Mouse (Mus musculus) liver, postnatal 0 days (tissue): ENCODE measurements at regions not wholly inside any gene's neighbourhood (a gene's known extent, or its start where the extent isn't known, plus 50 kb on each side); places are given as distances from the start of the nearest gene placed in this dataset.

Source experiments
- ATAC-seq: fragments of 200-750 bp; cut with Nextera tagmentation; 2 replicates; pipeline ENCODE4 v1.8.0; 2017; ENCODE audit warnings: mild to moderate bottlenecking, moderate library complexity
- DNase-seq: peaks from one replicate; pipeline ENCODE4 v3.0.0-alpha.2; 2016
- H3K27ac ChIP-seq: fragments of 300-500 bp; sonication (generic); 2 replicates; pipeline ENCODE4 v1.5.1; 2014; ENCODE audit warnings: antibody characterized with exemption, moderate library complexity, mild to moderate bottlenecking, low read depth
- H3K27me3 ChIP-seq: fragments of 300-500 bp; sonication (generic); 2 replicates; pipeline ENCODE4 v1.6.1; 2014; ENCODE audit warnings: low read length, control low read depth, mixed read lengths; ENCODE audit not compliant: insufficient read depth
- H3K36me3 ChIP-seq: fragments of 300-500 bp; sonication (generic); replicated peaks from 2 replicates; pipeline ENCODE4 v1.6.1; 2014; ENCODE audit warnings: mild to moderate bottlenecking, control low read depth, low read length, moderate library complexity, mixed read lengths; ENCODE audit not compliant: insufficient read depth
- H3K4me1 ChIP-seq: fragments of 300-500 bp; sonication (generic); 2 replicates; pipeline ENCODE4 v1.6.1; 2014; ENCODE audit warnings: antibody characterized with exemption, mild to moderate bottlenecking, control low read depth; ENCODE audit not compliant: insufficient read depth
- H3K4me2 ChIP-seq: fragments of 300-500 bp; sonication (generic); 2 replicates; pipeline ENCODE4 v1.6.1; 2014; ENCODE audit warnings: low read depth, mild to moderate bottlenecking, low read length, moderate library complexity, mixed read lengths
- H3K4me3 ChIP-seq: fragments of 300-500 bp; sonication (generic); 2 replicates; pipeline ENCODE4 v1.5.1; 2014; ENCODE audit warnings: low read depth, low read length
- H3K9ac ChIP-seq: fragments of 300-500 bp; sonication (generic); replicated peaks from 2 replicates; pipeline ENCODE4 v1.6.1; 2014; ENCODE audit warnings: mild to moderate bottlenecking, moderate library complexity
- H3K9me3 ChIP-seq: fragments of 300-500 bp; sonication (generic); 2 replicates; pipeline ENCODE4 v1.6.1; 2016; ENCODE audit warnings: mild to moderate bottlenecking, control low read depth, low read length, mixed read lengths
- CTCF ChIP-seq: sonication (generic); IDR thresholded peaks from 2 replicates; pipeline ENCODE4 v1.5.1; 2016; ENCODE audit warnings: antibody characterized with exemption, low read depth
- EP300 ChIP-seq: IDR thresholded peaks from 2 replicates; pipeline ENCODE4 v1.6.1; 2016; ENCODE audit warnings: antibody characterized with exemption, low read depth, mild to moderate bottlenecking
- WGBS: fragments of 180-500 bp; shearing (Covaris S2); extraction: QIAGEN DNeasy Blood & Tissue Kit; methylation state at CpG from one replicate; pipeline ENCODE4 v1.1.7; 2014; ENCODE audit not compliant: insufficient replicate concordance; 5-methylcytosine and 5-hydroxymethylcytosine counted together

GRCm38 (mm10) chr10:96238251-96238650 lies 101.8 kb downstream of the Gm5426 start:
- Histone ChIP-seq H3K9me3 (0 out of 2 replicates have a peak, but pooled peaks cover 4% of the 10 kb centered on the region), H3K27ac (no peak overlapping the region), H3K4me1 (0 out of 2 replicates have a peak, but pooled peaks cover 4% of the 10 kb centered on the region), H3K4me2 (no peak overlapping the region), H3K27me3 (no peaks in the 10 kb centered on the region), H3K4me3 (no peak overlapping the region), H3K9ac (no peak overlapping the region), H3K36me3 (no peaks in the 10 kb centered on the region)
- TF ChIP-seq CTCF (no peak), EP300 (0 out of 2 replicates have a peak, but pooled peaks have one; percentile 2)
- no peak for ATAC-seq
- DNase-seq = no peak
- 35% methylated on average over 4 of the region's 4 CpGs for WGBS

- Histone ChIP-seq H3K9ac (no peak overlapping the region), H3K27me3 (no peaks in the 10 kb centered on the region), H3K4me3 (no peak overlapping the region), H3K36me3 (no peaks in the 10 kb centered on the region), H3K27ac (no peak overlapping the region), H3K4me2 (no peak overlapping the region), H3K9me3 (0 out of 2 replicates have a peak, but pooled peaks cover 4% of the 10 kb centered on the region), H3K4me1 (0 out of 2 replicates have a peak, but pooled peaks cover 4% of the 10 kb centered on the region)
- TF ChIP-seq EP300 (no peak), CTCF (no peak)
- 61% methylated on average over 3 of the region's 3 CpGs for WGBS
- ATAC-seq (no peak), DNase-seq (no peak)
Observed at GRCm38 (mm10) chr10:96238850-96239249, 102.4 kb downstream of the Gm5426 start.

GRCm38 (mm10) chr10:96240591-96240990 lies 104.2 kb downstream of the Gm5426 start:
- H3K4me2 ChIP-seq = no peak overlapping the region
- H3K9me3 ChIP-seq = 0 out of 2 replicates have a peak, but pooled peaks cover 4% of the 10 kb centered on the region
- ATAC-seq = no peak
- no peak overlapping the region for H3K4me3 ChIP-seq
- no peak for DNase-seq
- 35% methylated on average over 4 of the region's 4 CpGs for WGBS
- no peak overlapping the region for H3K27ac ChIP-seq
- no peaks in the 10 kb centered on the region for H3K27me3 ChIP-seq
- TF ChIP-seq EP300 (no peak), CTCF (no peak)
- no peaks in the 10 kb centered on the region for H3K4me1 ChIP-seq
- H3K36me3 ChIP-seq = no peaks in the 10 kb centered on the region
- no peak overlapping the region for H3K9ac ChIP-seq

GRCm38 (mm10) chr10:96253671-96254070 lies 117.3 kb downstream of the Gm5426 start:
- no peaks in the 10 kb centered on the region for H3K36me3 ChIP-seq
- DNase-seq (no peak), ATAC-seq (no peak)
- no peaks in the 10 kb centered on the region for H3K27me3 ChIP-seq
- H3K4me2 ChIP-seq = no peak overlapping the region
- H3K27ac ChIP-seq = no peak overlapping the region
- TF ChIP-seq CTCF (no peak), EP300 (no peak)
- H3K4me1 ChIP-seq = no peaks in the 10 kb centered on the region
- H3K4me3 ChIP-seq = no peak overlapping the region
- no peak overlapping the region for H3K9ac ChIP-seq
- no peaks in the 10 kb centered on the region for H3K9me3 ChIP-seq

GRCm38 (mm10) chr10:96254250-96254862 lies 118.0 kb downstream of the Gm5426 start:
- Histone ChIP-seq H3K36me3 (no peaks in the 10 kb centered on the region), H3K4me2 (no peak overlapping the region), H3K9ac (no peak overlapping the region), H3K9me3 (no peaks in the 10 kb centered on the region), H3K27ac (no peak overlapping the region), H3K4me3 (no peak overlapping the region), H3K4me1 (no peaks in the 10 kb centered on the region), H3K27me3 (no peaks in the 10 kb centered on the region)
- TF ChIP-seq CTCF (no peak), EP300 (no peak)
- WGBS = 70% methylated on average over 2 of the region's 2 CpGs
- DNase-seq (no peak), ATAC-seq (no peak)

- H3K4me3 ChIP-seq = no peak overlapping the region
- DNase-seq (no peak), ATAC-seq (no peak)
- H3K4me1 ChIP-seq = no peaks in the 10 kb centered on the region
- no peak for TF ChIP-seq EP300
- H3K27ac ChIP-seq = no peak overlapping the region
- H3K9me3 ChIP-seq = no peaks in the 10 kb centered on the region
- no peak overlapping the region for H3K9ac ChIP-seq
- H3K27me3 ChIP-seq = no peaks in the 10 kb centered on the region
- WGBS = 62% methylated on average over 7 of the region's 7 CpGs
- H3K4me2 ChIP-seq = no peak overlapping the region
- no peaks in the 10 kb centered on the region for H3K36me3 ChIP-seq
Observed at GRCm38 (mm10) chr10:96257935-96258334, 121.5 kb downstream of the Gm5426 start.

GRCm38 (mm10) chr10:96259242-96259641 lies 122.8 kb downstream of the Gm5426 start:
- DNase-seq (no peak), ATAC-seq (no peak)
- Histone ChIP-seq H3K27me3 (no peaks in the 10 kb centered on the region), H3K36me3 (no peaks in the 10 kb centered on the region), H3K27ac (no peak overlapping the region), H3K4me1 (peaks cover 5% of the 10 kb centered on the region), H3K4me3 (no peak overlapping the region), H3K9ac (no peak overlapping the region), H3K4me2 (no peak overlapping the region), H3K9me3 (no peaks in the 10 kb centered on the region)
- WGBS = 71% methylated on average over 10 of the region's 10 CpGs
- TF ChIP-seq CTCF (no peak), EP300 (no peak)
